Mouse (Mus musculus) embryonic facial prominence, embryonic 13.5 days (tissue): ENCODE measurements around the gene Hoxc9. TPM values are rescaled to one million over a fixed set of nuclear protein-coding genes. Genes with fewer than 3 reads are reported as not detected.

Source experiments
- ATAC-seq: fragments of 200-750 bp; cut with Nextera tagmentation; 2 replicates; pipeline ENCODE4 v1.8.0; 2017; ENCODE audit warnings: low read depth; ENCODE audit not compliant: insufficient number of reproducible peaks, insufficient read depth, low FRiP score, low TSS enrichment
- H3K27ac ChIP-seq: fragments of 300-500 bp; sonication (generic); 2 replicates; pipeline ENCODE4 v1.5.1; 2015; ENCODE audit warnings: moderate library complexity, mild to moderate bottlenecking, inconsistent platforms
- H3K27me3 ChIP-seq: fragments of 300-500 bp; sonication (generic); 2 replicates; pipeline ENCODE4 v1.6.1; 2015; ENCODE audit warnings: mild to moderate bottlenecking, inconsistent platforms
- H3K36me3 ChIP-seq: fragments of 300-500 bp; sonication (generic); 2 replicates; pipeline ENCODE4 v1.6.1; 2015; ENCODE audit warnings: mild to moderate bottlenecking, inconsistent platforms
- H3K4me1 ChIP-seq: fragments of 300-500 bp; sonication (generic); 2 replicates; pipeline ENCODE4 v1.6.1; 2015; ENCODE audit warnings: inconsistent platforms
- H3K4me2 ChIP-seq: fragments of 300-500 bp; sonication (generic); 2 replicates; pipeline ENCODE4 v1.6.1; 2015; ENCODE audit warnings: moderate library complexity, mild to moderate bottlenecking, inconsistent platforms
- H3K4me3 ChIP-seq: fragments of 300-500 bp; sonication (generic); 2 replicates; pipeline ENCODE4 v1.5.1; 2015; ENCODE audit warnings: mild to moderate bottlenecking, inconsistent platforms
- H3K9ac ChIP-seq: fragments of 300-500 bp; sonication (generic); 2 replicates; pipeline ENCODE4 v1.6.1; 2015; ENCODE audit warnings: mild to moderate bottlenecking, inconsistent platforms
- H3K9me3 ChIP-seq: fragments of 300-500 bp; sonication (generic); 2 replicates; pipeline ENCODE4 v1.6.1; 2016; ENCODE audit warnings: inconsistent platforms
- WGBS: fragments of 180-500 bp; shearing (Covaris S2); methylation state at CpG from one replicate; pipeline ENCODE4 v1.1.7; 2015; ENCODE audit warnings: mixed read lengths; 5-methylcytosine and 5-hydroxymethylcytosine counted together
- polyA plus RNA-seq: library from polyadenylated mRNA; unstranded; fragments of >200 nt; fragmentation: Nextera tagmentation; extraction: Ambion mirVana; gene quantifications from 2 replicates; pipeline ENCODE4 v1.2.1, GENCODE M21; 2015

The Hoxc9 gene
- polyA plus RNA-seq, 1 experiment from 2014 or later = not detected

DNA sequence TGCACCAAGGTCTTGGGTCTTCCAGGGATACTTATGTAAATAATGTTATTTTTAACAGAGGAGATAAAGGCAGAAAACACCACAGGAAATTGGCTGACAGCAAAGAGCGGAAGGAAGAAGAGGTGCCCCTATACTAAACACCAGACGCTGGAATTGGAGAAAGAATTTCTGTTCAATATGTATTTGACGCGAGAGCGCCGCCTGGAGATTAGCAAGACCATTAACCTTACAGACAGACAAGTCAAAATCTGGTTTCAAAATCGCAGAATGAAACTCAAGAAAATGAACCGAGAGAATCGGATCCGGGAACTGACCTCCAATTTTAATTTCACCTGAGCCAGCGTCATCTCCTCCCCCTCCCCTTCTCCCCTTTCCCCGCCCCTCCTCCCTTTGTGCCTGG, 5.5 kb upstream of the Hoxc9 start:
- H3K4me1 ChIP-seq = peaks cover 5% of the 10 kb centered on the region; the same call in 1 of the 2 replicates
- H3K27me3 ChIP-seq = peaks cover 99% of the 10 kb centered on the region
- H3K9ac ChIP-seq = no peak overlapping the region
- H3K27ac ChIP-seq = no peak overlapping the region
- no peaks in the 10 kb centered on the region for H3K36me3 ChIP-seq
- no peak overlapping the region for H3K4me2 ChIP-seq
- no peaks in the 10 kb centered on the region for H3K9me3 ChIP-seq
- WGBS = 1% methylated on average over 12 of the region's 12 CpGs
- ATAC-seq = no peak
- H3K4me3 ChIP-seq = no peak overlapping the region

DNA sequence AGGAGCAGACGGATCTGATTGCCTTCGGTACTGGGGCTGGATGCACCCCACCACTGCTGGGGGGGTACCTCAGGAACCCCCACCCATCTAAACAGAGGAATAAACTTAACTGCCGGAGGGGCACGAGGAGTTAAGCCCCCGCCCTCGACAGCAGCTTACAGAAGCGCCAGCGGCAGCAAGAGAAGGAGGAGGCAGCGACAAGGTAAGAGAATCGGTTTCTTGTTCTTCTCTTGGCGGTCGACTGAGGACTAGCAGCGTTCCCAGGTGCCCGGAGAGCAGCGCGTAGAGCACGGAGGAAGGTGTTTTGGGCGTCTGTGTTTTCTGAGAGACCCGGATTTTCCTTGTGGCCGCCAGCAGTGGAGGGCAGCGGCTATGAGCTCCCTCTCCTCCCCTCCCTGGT, 4.0 kb upstream of the Hoxc9 start:
- no peak for ATAC-seq
- Histone ChIP-seq H3K36me3 (no peaks in the 10 kb centered on the region), H3K27ac (no peak overlapping the region), H3K9me3 (no peaks in the 10 kb centered on the region), H3K4me3 (no peak overlapping the region), H3K27me3 (peaks cover 99% of the 10 kb centered on the region), H3K9ac (no peak overlapping the region), H3K4me2 (no peak overlapping the region), H3K4me1 (no peaks in the 10 kb centered on the region)
- WGBS = 1% methylated on average over 21 of the region's 21 CpGs

GRCm38 (mm10) chr15:102972753-102973152, 3.5 kb upstream of the Hoxc9 start:
- 2% methylated on average over 6 of the region's 6 CpGs for WGBS
- Histone ChIP-seq H3K4me3 (no peak overlapping the region), H3K9me3 (no peaks in the 10 kb centered on the region), H3K27me3 (peaks cover 99% of the 10 kb centered on the region), H3K27ac (no peak overlapping the region), H3K4me1 (no peaks in the 10 kb centered on the region), H3K9ac (no peak overlapping the region), H3K36me3 (no peaks in the 10 kb centered on the region), H3K4me2 (no peak overlapping the region)
- no peak for ATAC-seq

DNA sequence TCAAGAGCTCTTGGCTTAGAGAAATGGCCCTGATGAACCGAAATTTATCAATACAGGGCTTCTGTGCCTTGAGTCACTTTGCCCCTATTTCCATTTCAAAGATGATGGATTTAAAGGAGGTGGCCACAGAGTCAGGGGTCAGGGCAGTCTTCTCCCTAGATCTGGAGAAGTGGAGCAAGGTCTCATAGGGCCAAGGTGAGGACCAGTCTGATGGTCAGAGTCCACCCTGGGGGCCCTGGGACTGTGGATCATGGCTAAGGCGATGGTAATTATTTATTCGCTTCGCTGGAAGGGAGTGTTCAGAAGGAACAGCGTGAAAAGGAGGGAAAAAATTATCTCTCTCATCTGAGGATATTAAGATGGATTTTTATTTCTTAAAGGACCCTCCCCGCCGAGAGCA, 1.2 kb upstream of the Hoxc9 start:
- Histone ChIP-seq H3K36me3 (no peaks in the 10 kb centered on the region), H3K27me3 (peaks cover 100% of the 10 kb centered on the region), H3K4me3 (no peak overlapping the region), H3K4me1 (no peaks in the 10 kb centered on the region), H3K9ac (no peak overlapping the region), H3K27ac (no peak overlapping the region), H3K9me3 (no peaks in the 10 kb centered on the region), H3K4me2 (no peak overlapping the region)
- 2% methylated on average over 7 of the region's 7 CpGs for WGBS
- ATAC-seq = no peak

DNA sequence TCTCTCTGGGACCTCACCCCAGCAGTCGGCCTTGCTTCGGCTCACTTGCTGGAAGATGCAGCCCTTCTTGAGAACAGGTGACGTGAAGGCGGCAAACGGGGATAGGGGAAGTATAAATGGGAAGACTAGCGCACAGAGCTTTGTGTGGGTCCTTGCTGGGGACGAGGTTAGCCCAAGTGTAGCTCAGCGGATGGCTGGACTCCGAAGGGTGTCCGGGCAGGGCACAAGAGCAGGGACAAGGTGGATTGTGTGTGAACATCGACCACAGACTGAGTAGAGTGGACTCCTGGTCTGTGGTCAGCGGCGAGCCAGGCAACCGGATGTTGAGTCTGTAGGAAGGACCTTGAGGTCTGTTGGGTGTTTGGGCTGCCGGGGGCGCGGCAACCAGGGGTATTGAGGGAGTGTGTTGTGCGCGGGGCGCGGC, 539 bp upstream of the Hoxc9 start:
- Histone ChIP-seq H3K27ac (no peak overlapping the region), H3K4me3 (no peak overlapping the region), H3K4me2 (no peak overlapping the region), H3K9me3 (no peaks in the 10 kb centered on the region), H3K27me3 (peaks cover 100% of the 10 kb centered on the region), H3K36me3 (no peaks in the 10 kb centered on the region), H3K9ac (no peak overlapping the region), H3K4me1 (no peaks in the 10 kb centered on the region)
- WGBS = under 1% methylated on average over 21 of the region's 21 CpGs
- no peak for ATAC-seq

- 1% methylated on average over 37 of the region's 37 CpGs for WGBS
- Histone ChIP-seq H3K4me1 (peaks cover 4% of the 10 kb centered on the region), H3K4me2 (0 out of 2 replicates have a peak overlapping the region, but pooled peaks have one; percentile 9), H3K9ac (no peak overlapping the region), H3K4me3 (0 out of 2 replicates have a peak overlapping the region, but pooled peaks have one; percentile 6), H3K27me3 (peaks cover 100% of the 10 kb centered on the region), H3K27ac (no peak overlapping the region), H3K36me3 (no peaks in the 10 kb centered on the region), H3K9me3 (no peaks in the 10 kb centered on the region)
- ATAC-seq = no peak
Measured at GRCm38 (mm10) chr15:102976631-102977422, 588 bp downstream of the Hoxc9 start.

GRCm38 (mm10) chr15:102977423-102977974, 1.3 kb downstream of the Hoxc9 start:
- H3K36me3 ChIP-seq = no peaks in the 10 kb centered on the region
- H3K9ac ChIP-seq = no peak overlapping the region
- WGBS = 1% methylated on average over 16 of the region's 16 CpGs
- no peak for ATAC-seq
- H3K4me2 ChIP-seq = no peak overlapping the region; the same call in 1 of the 2 replicates
- H3K4me1 ChIP-seq = peaks cover 7% of the 10 kb centered on the region
- H3K9me3 ChIP-seq = no peaks in the 10 kb centered on the region
- H3K4me3 ChIP-seq = 0 out of 2 replicates have a peak overlapping the region, but pooled peaks have one; percentile 6
- peaks cover 100% of the 10 kb centered on the region for H3K27me3 ChIP-seq
- H3K27ac ChIP-seq = no peak overlapping the region

- no peak overlapping the region for H3K27ac ChIP-seq
- peaks cover 7% of the 10 kb centered on the region for H3K4me1 ChIP-seq
- 1% methylated on average over 13 of the region's 13 CpGs for WGBS
- H3K36me3 ChIP-seq = no peaks in the 10 kb centered on the region
- no peak for ATAC-seq
- no peak overlapping the region for H3K9ac ChIP-seq
- H3K9me3 ChIP-seq = no peaks in the 10 kb centered on the region
- peaks cover 100% of the 10 kb centered on the region for H3K27me3 ChIP-seq
- no peak overlapping the region for H3K4me3 ChIP-seq
- H3K4me2 ChIP-seq = no peak overlapping the region
Measured at GRCm38 (mm10) chr15:102978615-102979515, 2.6 kb downstream of the Hoxc9 start.

- no peaks in the 10 kb centered on the region for H3K36me3 ChIP-seq
- H3K4me3 ChIP-seq = no peak overlapping the region
- no peaks in the 10 kb centered on the region for H3K9me3 ChIP-seq
- H3K9ac ChIP-seq = no peak overlapping the region
- peaks cover 100% of the 10 kb centered on the region for H3K27me3 ChIP-seq
- peaks cover 7% of the 10 kb centered on the region for H3K4me1 ChIP-seq
- H3K27ac ChIP-seq = no peak overlapping the region
- no peak for ATAC-seq
- 0% methylated on average over 1 of the region's 1 CpGs for WGBS
- H3K4me2 ChIP-seq = no peak overlapping the region
Measured at GRCm38 (mm10) chr15:102979936-102980335, 3.7 kb downstream of the Hoxc9 start.

- Histone ChIP-seq H3K4me1 (peaks cover 7% of the 10 kb centered on the region), H3K36me3 (no peaks in the 10 kb centered on the region), H3K4me3 (no peak overlapping the region), H3K4me2 (no peak overlapping the region), H3K9ac (no peak overlapping the region), H3K27me3 (peaks cover 100% of the 10 kb centered on the region), H3K9me3 (no peaks in the 10 kb centered on the region), H3K27ac (no peak overlapping the region)
- 2% methylated on average over 11 of the region's 11 CpGs for WGBS
- no peak for ATAC-seq
Measured at GRCm38 (mm10) chr15:102980352-102980751, 4.1 kb downstream of the Hoxc9 start.

DNA sequence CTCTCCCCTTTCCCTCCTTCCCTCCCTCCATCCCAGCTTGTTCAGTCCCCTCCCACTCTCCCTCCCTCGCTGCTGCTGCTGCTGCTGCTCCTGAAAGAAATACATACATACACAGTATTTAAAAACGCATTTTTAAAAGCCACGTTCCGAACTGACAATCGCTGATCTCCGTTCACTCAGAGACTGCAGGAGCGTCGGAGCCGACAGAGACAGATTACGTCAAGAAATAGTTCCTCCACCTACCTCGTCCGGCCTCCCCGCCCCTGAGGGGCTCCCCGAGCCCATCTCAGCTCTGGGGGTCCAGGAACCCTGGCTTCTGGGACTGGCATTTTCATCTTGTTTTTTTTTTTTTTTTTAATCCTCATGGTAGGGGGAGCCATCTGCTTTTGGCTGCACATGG, 4.7 kb downstream of the Hoxc9 start:
- H3K4me2 ChIP-seq = peak overlapping the region; percentile 34
- no peak for ATAC-seq
- H3K27me3 ChIP-seq = peaks cover 100% of the 10 kb centered on the region
- under 1% methylated on average over 14 of the region's 14 CpGs for WGBS
- H3K36me3 ChIP-seq = no peaks in the 10 kb centered on the region
- peaks cover 7% of the 10 kb centered on the region for H3K4me1 ChIP-seq
- no peaks in the 10 kb centered on the region for H3K9me3 ChIP-seq
- no peak overlapping the region for H3K9ac ChIP-seq
- 0 out of 2 replicates have a peak overlapping the region, but pooled peaks have one; percentile 22 for H3K4me3 ChIP-seq
- H3K27ac ChIP-seq = no peak overlapping the region
